Mouse (Mus musculus): ENCODE data around the gene Gm7903. TPM values are rescaled to one million over a fixed set of nuclear protein-coding genes. Genes with fewer than 3 reads are reported as not detected.
"Not testable (repeated sequence)": the region's sequence is repeated elsewhere in the genome, so short reads cannot be mapped to it uniquely, and the experiment has no call there.

Gm7903 gene
- total RNA-seq (2021) = not detected
- long read RNA-seq, experiment 1 = 0 reads
- long read RNA-seq, experiment 2 = 0 reads

GRCm38 (mm10) chrX:135433535-135433934 lies at the start of gene Gm7903:
TSS of gene Gm7903 (plus strand) at chrX:135433835.
- DNase-seq; H3K4me3 ChIP-seq; intact Hi-C loops (cut with DNase I); H3K27ac ChIP-seq: not testable (repeated sequence)

GRCm38 (mm10) chrX:135403578-135403977 lies 30.1 kb upstream of the Gm7903 start:
- intact Hi-C loops (cut with DNase I); H3K27ac ChIP-seq; DNase-seq; H3K4me3 ChIP-seq: not testable (repeated sequence)

GRCm38 (mm10) chrX:135421203-135421602 lies 12.4 kb upstream of the Gm7903 start:
- H3K27ac ChIP-seq; H3K4me3 ChIP-seq; DNase-seq; intact Hi-C loops (cut with DNase I): not testable (repeated sequence)

- H3K27ac ChIP-seq; DNase-seq; intact Hi-C loops (cut with DNase I); H3K4me3 ChIP-seq: not testable (repeated sequence)
These were observed 11.8 kb upstream of the Gm7903 start for GRCm38 (mm10) chrX:135421824-135422223.

GRCm38 (mm10) chrX:135422473-135422872 lies 11.2 kb upstream of the Gm7903 start:
- DNase-seq; H3K4me3 ChIP-seq; intact Hi-C loops (cut with DNase I); H3K27ac ChIP-seq: not testable (repeated sequence)

GRCm38 (mm10) chrX:135464160-135464559 lies 30.5 kb downstream of the Gm7903 start:
- H3K4me3 ChIP-seq; DNase-seq; intact Hi-C loops (cut with DNase I); H3K27ac ChIP-seq: not testable (repeated sequence)

GRCm38 (mm10) chrX:135481902-135482301 lies 48.3 kb downstream of the Gm7903 start:
- intact Hi-C loops (cut with DNase I); H3K27ac ChIP-seq; H3K4me3 ChIP-seq; DNase-seq: not testable (repeated sequence)

GRCm38 (mm10) chrX:135483183-135483582 lies 49.5 kb downstream of the Gm7903 start:
- DNase-seq; H3K4me3 ChIP-seq; intact Hi-C loops (cut with DNase I); H3K27ac ChIP-seq: not testable (repeated sequence)

Other genes with a start within 250 kb of the Gm7903 start
- gene Tceal6, start 223.1 kb upstream of the Gm7903 start, total RNA-seq (2021) = not detected
- not detected for gene Pramel3, start 131.5 kb upstream of the Gm7903 start, total RNA-seq (2021)
- not detected for gene Gm5128, start 60.6 kb upstream of the Gm7903 start, total RNA-seq (2021)
- not detected for gene AV320801, start 60.8 kb downstream of the Gm7903 start, total RNA-seq (2021)
- gene Nxf7, start 164.9 kb downstream of the Gm7903 start, total RNA-seq (2021) = not detected
- gene Prame, start 193.9 kb downstream of the Gm7903 start, total RNA-seq (2021) = not detected